Mouse (Mus musculus) frontal cortex, postnatal 36 days (tissue): Measurements from ENCODE around the gene Gm7942.
"Not testable (repeated sequence)": the region's sequence is repeated elsewhere in the genome, so short reads cannot be mapped to it uniquely, and the experiment has no call there.

Experiments used
- DNase-seq, 2 experiments: peaks; one replicate each; pipeline ENCODE4 v3.0.0; 2022; ENCODE audit warnings: low spot score in 2 of 2

The Gm7942 gene

DNA sequence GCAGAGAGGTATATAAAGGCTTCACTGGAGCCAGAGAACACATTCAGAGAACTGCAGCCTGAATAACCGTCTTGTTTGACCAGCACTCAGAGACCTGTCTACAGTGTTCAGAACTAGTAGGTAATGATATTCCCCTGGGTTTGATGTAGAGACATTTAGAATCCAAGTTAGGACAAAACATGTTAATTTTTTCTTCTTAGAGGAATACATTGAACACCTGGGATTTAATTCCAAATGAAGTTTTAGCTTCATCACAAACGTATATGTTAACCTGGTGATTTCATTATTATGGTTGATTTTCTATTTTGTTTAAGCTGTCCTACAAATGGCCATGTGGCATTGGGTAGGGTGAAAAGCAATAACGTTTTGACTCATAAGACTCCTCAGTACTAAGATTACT is at the start of gene Gm7942:
Gene Gm7942 (plus strand): TSS at position 301 of the 400 bp plus-strand sequence.
- not testable (repeated sequence) for DNase-seq
